Mouse (Mus musculus) ES-Bruce4 (cell line): Measurements from ENCODE around the gene Gng8. TPM values are rescaled to one million over a fixed set of nuclear protein-coding genes. Genes with fewer than 3 reads are reported as not detected.
A peak's percentile ranks its signal among the peaks of the same experiment; 100 is the strongest.

Experiments used
- H3K27ac ChIP-seq: 2 replicates; pipeline ENCODE4 v1.5.1; 2012; ENCODE audit warnings: low read length, inconsistent platforms; ENCODE audit not compliant: insufficient read depth
- H3K27me3 ChIP-seq: 2 replicates; pipeline ENCODE4 v1.6.1; 2012; ENCODE audit warnings: mild to moderate bottlenecking, low read length, inconsistent platforms; ENCODE audit not compliant: control insufficient read depth, poor library complexity, insufficient read depth, severe bottlenecking
- H3K36me3 ChIP-seq: 2 replicates; pipeline ENCODE4 v1.6.1; 2012; ENCODE audit warnings: inconsistent platforms, mild to moderate bottlenecking, low read length, moderate library complexity; ENCODE audit not compliant: control insufficient read depth, poor library complexity, insufficient read depth, severe bottlenecking
- H3K4me1 ChIP-seq: one replicate; pipeline ENCODE4 v1.8.1; 2011; ENCODE audit warnings: low read length; ENCODE audit not compliant: control insufficient read depth, insufficient read depth
- H3K4me3 ChIP-seq: 2 replicates; pipeline ENCODE4 v1.5.1; 2011; ENCODE audit warnings: low read depth, mild to moderate bottlenecking, low read length
- H3K9ac ChIP-seq: 2 replicates; pipeline ENCODE4 v1.6.1; 2012; ENCODE audit warnings: low read depth, mild to moderate bottlenecking, inconsistent platforms; ENCODE audit not compliant: poor library complexity, severe bottlenecking
- H3K9me3 ChIP-seq: replicated peaks from 2 replicates; pipeline ENCODE4 v1.6.1; 2012; ENCODE audit warnings: mild to moderate bottlenecking, low read length, inconsistent platforms; ENCODE audit not compliant: control insufficient read depth, poor library complexity, insufficient read depth, severe bottlenecking
- CTCF ChIP-seq: IDR thresholded peaks from one replicate; pipeline ENCODE4 v1.8.1; 2011; ENCODE audit warnings: low read depth, low read length
- EP300 ChIP-seq: IDR thresholded peaks from 2 replicates; pipeline ENCODE4 v1.6.1; 2011; ENCODE audit warnings: low read depth, low read length; ENCODE audit not compliant: insufficient read depth
- POLR2A ChIP-seq: IDR thresholded peaks from one replicate; pipeline ENCODE4 v1.8.1; 2011; ENCODE audit warnings: low read length; ENCODE audit not compliant: insufficient read depth
- polyA plus RNA-seq: library from polyadenylated mRNA; stranded (reverse); fragments of >200 nt; gene quantifications from 2 replicates; pipeline ENCODE4 v1.2.4, GENCODE M21; 2011; ENCODE audit warnings: low read depth; ENCODE audit not compliant: missing spikeins, insufficient read depth, insufficient read length

Gene Gng8
- 4.5 and 4.6 TPM in 2 replicates for polyA plus RNA-seq

- Histone ChIP-seq H3K27me3 (no peaks in the 10 kb centered on the region), H3K4me1 (peaks cover 3% of the 10 kb centered on the region), H3K9ac (peak within 1 kb of the TSS; percentile 18; the same call in 1 of the 2 replicates), H3K27ac (peak within 1 kb of the TSS; percentile 45; the same call in 1 of the 2 replicates), H3K4me3 (peak within 1 kb of the TSS; percentile 68), H3K9me3 (no peaks in the 10 kb centered on the region), H3K36me3 (no peaks in the 10 kb centered on the region)
- TF ChIP-seq POLR2A = peak; percentile 61
- no peak for TF ChIP-seq EP300
- peak; percentile 93 for TF ChIP-seq CTCF
Observed at GRCm38 (mm10) chr7:16891641-16892351, at the start of gene Gng8. TSS of gene Gng8 (plus strand) at chr7:16891786.

- H3K9me3 ChIP-seq = no peaks in the 10 kb centered on the region
- peak within 1 kb of the TSS; percentile 71 for H3K4me3 ChIP-seq
- H3K36me3 ChIP-seq = peaks cover 8% of the 10 kb centered on the region
- H3K9ac ChIP-seq = peak within 1 kb of the TSS; percentile 51
- peaks cover 2% of the 10 kb centered on the region for H3K4me1 ChIP-seq
- H3K27ac ChIP-seq = no peak within 1 kb of the TSS
- H3K27me3 ChIP-seq = no peaks in the 10 kb centered on the region
- no peak for TF ChIP-seq CTCF
- peak; percentile 28 for TF ChIP-seq POLR2A
Observed at GRCm38 (mm10) chr7:16842645-16843063, 48.9 kb upstream of the Gng8 start, which contains the start of gene Prkd2. TSS of gene Prkd2 (plus strand) at chr7:16842902.

GRCm38 (mm10) chr7:16843441-16844171 is 48.0 kb upstream of the Gng8 start:
- Histone ChIP-seq H3K4me1 (peaks cover 2% of the 10 kb centered on the region), H3K27ac (no peak overlapping the region), H3K9ac (peak overlapping the region; percentile 51), H3K4me3 (peak overlapping the region; percentile 71), H3K9me3 (no peaks in the 10 kb centered on the region), H3K36me3 (no peaks in the 10 kb centered on the region), H3K27me3 (no peaks in the 10 kb centered on the region)
- no peak for TF ChIP-seq CTCF

GRCm38 (mm10) chr7:16844696-16845071 is 46.9 kb upstream of the Gng8 start:
- H3K4me1 ChIP-seq = peaks cover 2% of the 10 kb centered on the region
- H3K4me3 ChIP-seq = no peak overlapping the region
- no peaks in the 10 kb centered on the region for H3K27me3 ChIP-seq
- H3K27ac ChIP-seq = no peak overlapping the region
- H3K36me3 ChIP-seq = no peaks in the 10 kb centered on the region
- no peaks in the 10 kb centered on the region for H3K9me3 ChIP-seq
- TF ChIP-seq EP300 (no peak), POLR2A (no peak), CTCF (no peak)
- 0 out of 2 replicates have a peak overlapping the region, but pooled peaks have one; percentile 10 for H3K9ac ChIP-seq

DNA sequence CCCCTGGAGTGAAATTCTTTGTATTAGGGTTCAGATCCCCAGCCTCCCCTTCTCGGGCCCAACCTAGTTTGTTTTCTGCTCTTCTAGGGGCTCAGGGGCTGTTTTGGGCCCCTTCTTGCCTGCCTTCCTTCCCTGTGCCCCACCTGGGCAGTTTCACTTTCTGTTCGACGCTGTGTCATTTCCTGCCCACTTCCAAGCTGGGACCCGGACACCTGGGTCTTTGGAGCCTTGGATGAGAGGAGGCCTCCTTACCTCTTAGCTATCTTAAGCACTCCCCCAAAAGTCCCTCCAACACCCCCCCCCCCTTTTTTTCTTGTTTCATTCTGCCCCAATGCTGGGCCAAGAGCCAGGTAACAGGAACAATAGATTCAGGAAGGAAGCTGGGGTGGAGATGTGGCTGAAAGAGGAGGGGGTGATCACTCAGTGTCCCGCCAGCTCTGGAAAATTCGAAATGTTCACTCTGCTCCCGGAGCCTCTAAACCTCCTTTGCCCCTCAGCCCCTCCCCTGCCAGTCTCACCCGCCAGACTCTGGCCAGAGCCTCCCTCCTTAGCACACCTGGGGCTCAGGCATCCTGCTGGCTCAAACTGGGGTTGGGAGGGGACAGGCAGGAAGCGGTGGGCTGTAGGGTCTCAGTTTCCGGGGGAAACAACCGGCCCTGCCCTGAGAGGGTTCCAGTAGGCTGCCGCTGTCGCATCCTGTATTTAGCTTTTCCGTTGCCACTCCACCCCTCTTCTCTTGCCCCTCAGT is 46.3 kb upstream of the Gng8 start:
- no peaks in the 10 kb centered on the region for H3K36me3 ChIP-seq
- H3K9me3 ChIP-seq = no peaks in the 10 kb centered on the region
- peak overlapping the region; percentile 65 for H3K4me3 ChIP-seq
- TF ChIP-seq CTCF = no peak
- TF ChIP-seq EP300 = no peak
- no peak for TF ChIP-seq POLR2A
- no peak overlapping the region for H3K27ac ChIP-seq
- H3K4me1 ChIP-seq = peaks cover 2% of the 10 kb centered on the region
- H3K27me3 ChIP-seq = no peaks in the 10 kb centered on the region
- 0 out of 2 replicates have a peak overlapping the region, but pooled peaks have one; percentile 10 for H3K9ac ChIP-seq
